Mouse (Mus musculus): ENCODE results near the gene Rad21l.

DNA sequence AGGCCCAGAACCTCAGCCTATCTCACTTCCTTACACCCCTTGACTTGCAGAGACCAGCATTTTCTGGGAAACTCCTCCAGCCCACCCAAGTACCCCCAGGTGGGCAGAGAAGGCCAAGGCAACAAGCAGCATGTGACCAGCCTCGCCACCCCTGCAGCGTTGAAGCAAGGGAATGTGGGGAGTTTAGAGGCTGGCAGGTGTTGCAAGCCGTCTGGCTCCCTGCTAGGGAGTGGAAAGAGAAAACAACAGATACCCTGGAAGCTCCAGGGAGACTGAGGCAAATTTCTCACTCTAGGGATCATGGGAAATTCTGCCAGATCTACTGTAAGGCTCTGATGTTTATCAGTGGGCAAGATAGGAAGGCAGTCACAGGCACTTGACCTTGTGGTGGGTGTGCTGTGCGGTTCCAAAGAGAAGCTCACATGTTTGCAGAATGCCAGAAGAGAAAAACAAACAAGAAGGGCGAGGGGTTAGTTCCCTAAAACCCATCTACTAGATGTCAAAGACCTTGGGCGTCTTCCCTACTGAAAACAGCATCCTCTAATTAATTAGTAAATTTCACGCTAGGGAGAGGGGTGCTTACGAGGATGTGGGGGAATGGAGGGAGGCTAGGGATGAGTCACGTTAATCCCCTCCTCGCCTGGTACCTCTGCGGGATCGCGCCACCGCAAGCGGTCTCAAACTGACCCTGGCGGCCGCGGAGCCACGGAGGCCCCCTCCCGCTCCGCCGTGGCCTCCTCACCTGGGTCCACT is 36.8 kb downstream of the Rad21l start:
- TF ChIP-seq CTCF (IDR thresholded peaks at IDR 0.05; ENCODE audit: control insufficient read depth, insufficient read depth, insufficient read length) (no peak), USF1 (IDR thresholded peaks at IDR 0.05; ENCODE audit: low read depth) (no peak), CEBPB (IDR thresholded peaks at IDR 0.05; ENCODE audit: low read depth) (no peak), FOSL1 (IDR thresholded peaks at IDR 0.05; ENCODE audit: insufficient read depth, low read length, poor library complexity, severe bottlenecking) (no peak), MYOD1 (IDR thresholded peaks at IDR 0.05; ENCODE audit: control insufficient read depth, insufficient read length, low read depth) (no peak), MAX (IDR thresholded peaks at IDR 0.05) (no peak)

Measured in C2C12 (cell line).